Mouse (Mus musculus) thymus, adult 2 months (tissue): ENCODE results near the gene Utp20.

Source experiments
- CTCF ChIP-seq: fragments of 200-500 bp; IDR thresholded peaks from 2 replicates; pipeline ENCODE4 v1.5.1; 2012; ENCODE audit warnings: mild to moderate bottlenecking, control low read depth, low read length, moderate library complexity, borderline replicate concordance; ENCODE audit not compliant: control insufficient read depth, poor library complexity, insufficient read depth; ENCODE audit errors: extremely low read depth
- POLR2A ChIP-seq: fragments of 200-500 bp; IDR thresholded peaks from 2 replicates; pipeline ENCODE4 v1.6.1; 2012; ENCODE audit warnings: mild to moderate bottlenecking, low read length, control low read depth, moderate library complexity; ENCODE audit not compliant: control insufficient read depth, poor library complexity, insufficient read depth; ENCODE audit errors: extremely low read depth

DNA sequence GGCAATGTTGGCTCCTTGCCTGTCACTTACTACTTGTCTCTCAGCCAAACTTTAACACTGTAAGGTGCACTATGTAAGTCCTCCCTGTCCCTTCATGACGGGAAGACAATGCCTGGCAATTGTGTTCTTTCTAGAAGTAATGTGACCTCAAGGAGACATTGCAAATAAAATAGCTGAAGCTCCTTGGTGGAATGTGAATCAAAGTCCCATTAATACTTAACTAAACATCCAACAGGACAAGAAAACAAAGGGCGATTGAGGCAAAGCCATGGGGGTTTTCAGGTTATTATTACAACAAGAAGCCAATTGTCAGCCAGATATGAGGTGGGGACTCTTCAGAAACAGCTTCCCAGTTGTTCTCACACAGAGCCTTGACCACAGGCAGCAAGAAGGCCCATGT lies 7.6 kb upstream of the Utp20 start:
- TF ChIP-seq POLR2A (no peak), CTCF (no peak)
